Mouse (Mus musculus) MEL (cell line): ENCODE results near the gene Rxfp1. TPM values are rescaled to one million over a fixed set of nuclear protein-coding genes. Genes with fewer than 3 reads are reported as not detected.

Experiments used
- DNase-seq: peaks from one replicate; pipeline ENCODE4 v3.0.0; 2011; ENCODE audit warnings: low read depth, low spot score
- H3K27ac ChIP-seq: 2 replicates; pipeline ENCODE4 v1.5.1; 2012; ENCODE audit warnings: low read depth, mild to moderate bottlenecking, control low read depth, low read length, moderate library complexity; ENCODE audit not compliant: control insufficient read depth
- H3K27me3 ChIP-seq, 2 experiments: fragments of 150-350 bp in 1 of 2; sonication (generic) in 1 of 2; 2 replicates each; pipeline ENCODE4 v1.6.1; 2012; ENCODE audit warnings: low read length in 2 of 2, mild to moderate bottlenecking in 2 of 2, improper control_type of control experiment in 1 of 2, moderate library complexity in 1 of 2; ENCODE audit not compliant: insufficient read depth in 2 of 2, control insufficient read depth in 1 of 2
- H3K36me3 ChIP-seq, 2 experiments: 2 replicates each; pipeline ENCODE4 v1.6.1; 2012 to 2014; ENCODE audit warnings: low read length in 2 of 2, improper control_type of control experiment in 1 of 2, inconsistent platforms in 1 of 2, mild to moderate bottlenecking in 1 of 2; ENCODE audit not compliant: insufficient read depth in 2 of 2, control insufficient read depth in 1 of 2
- H3K4me1 ChIP-seq, 2 experiments: fragments of 150-350 bp in 1 of 2; sonication (generic) in 1 of 2; 2 replicates each; pipeline ENCODE4 v1.6.1; 2012; ENCODE audit warnings: low read length in 2 of 2, improper control_type of control experiment in 1 of 2, mild to moderate bottlenecking in 1 of 2; ENCODE audit not compliant: insufficient read depth in 2 of 2, control insufficient read depth in 1 of 2
- H3K4me3 ChIP-seq, 2 experiments: fragments of 150-350 bp in 1 of 2; sonication (generic) in 1 of 2; 2 replicates each; pipeline ENCODE4 v1.5.1; 2012; ENCODE audit warnings: low read depth in 2 of 2, low read length in 2 of 2, mild to moderate bottlenecking in 2 of 2, moderate library complexity in 2 of 2, control low read depth in 1 of 2, improper control_type of control experiment in 1 of 2; ENCODE audit not compliant: control insufficient read depth in 1 of 2, insufficient read depth in 1 of 2
- H3K79me2 ChIP-seq: 2 replicates; pipeline ENCODE4 v1.6.1; 2012; ENCODE audit warnings: mild to moderate bottlenecking, low read length, moderate library complexity; ENCODE audit not compliant: control insufficient read depth, poor library complexity, insufficient read depth
- H3K9ac ChIP-seq: 2 replicates; pipeline ENCODE4 v1.6.1; 2012; ENCODE audit warnings: low read depth, mild to moderate bottlenecking, control low read depth, low read length, moderate library complexity; ENCODE audit not compliant: control insufficient read depth, poor library complexity, severe bottlenecking
- H3K9me3 ChIP-seq: fragments of 150-350 bp; sonication (generic); replicated peaks from 2 replicates; pipeline ENCODE4 v1.6.1; 2012; ENCODE audit warnings: mild to moderate bottlenecking, low read length, improper control_type of control experiment, moderate library complexity; ENCODE audit not compliant: insufficient read depth
- BHLHE40 ChIP-seq: IDR thresholded peaks from 2 replicates; pipeline ENCODE4 v1.6.1; 2012; ENCODE audit warnings: low read depth, mild to moderate bottlenecking, inconsistent platforms, low read length, improper control_type of control experiment, borderline replicate concordance
- CHD2 ChIP-seq: IDR thresholded peaks from 2 replicates; pipeline ENCODE4 v1.6.1; 2011; ENCODE audit warnings: low read length, improper control_type of control experiment
- ELF1 ChIP-seq: IDR thresholded peaks from 2 replicates; pipeline ENCODE4 v1.6.1; 2014; ENCODE audit warnings: low read depth, mild to moderate bottlenecking, inconsistent platforms, low read length, improper control_type of control experiment, moderate library complexity
- EP300 ChIP-seq, 2 experiments: IDR thresholded peaks; 2 replicates each; pipeline ENCODE4 v1.6.1; 2011; ENCODE audit warnings: improper control_type of control experiment in 2 of 2, low read length in 2 of 2, low read depth in 1 of 2, mild to moderate bottlenecking in 1 of 2
- MAZ ChIP-seq: IDR thresholded peaks from 2 replicates; pipeline ENCODE4 v1.6.1; 2012; ENCODE audit warnings: low read depth, mild to moderate bottlenecking, inconsistent platforms, low read length, improper control_type of control experiment
- MEF2A ChIP-seq: IDR thresholded peaks from 2 replicates; pipeline ENCODE4 v1.6.1; 2014; ENCODE audit warnings: low read depth, mild to moderate bottlenecking, inconsistent platforms, low read length, improper control_type of control experiment; ENCODE audit not compliant: poor library complexity, insufficient replicate concordance, severe bottlenecking; ENCODE audit errors: extremely low read depth
- MYB ChIP-seq: IDR thresholded peaks from 2 replicates; pipeline ENCODE4 v1.6.1; 2011; ENCODE audit warnings: mild to moderate bottlenecking, low read depth, low read length, improper control_type of control experiment
- POLR2A ChIP-seq, 2 experiments: IDR thresholded peaks; 2 replicates each; pipeline ENCODE4 v1.6.1; 2011 to 2012; ENCODE audit warnings: low read length in 2 of 2, mild to moderate bottlenecking in 2 of 2, control low read depth in 1 of 2, improper control_type of control experiment in 1 of 2, low read depth in 1 of 2, moderate library complexity in 1 of 2; ENCODE audit not compliant: control insufficient read depth in 1 of 2, insufficient read depth in 1 of 2, poor library complexity in 1 of 2
- POLR2AphosphoS2 ChIP-seq: IDR thresholded peaks from 2 replicates; pipeline ENCODE4 v1.6.1; 2011; ENCODE audit warnings: low read length, improper control_type of control experiment
- RAD21 ChIP-seq: IDR thresholded peaks from 2 replicates; pipeline ENCODE4 v1.6.1; 2011; ENCODE audit warnings: mild to moderate bottlenecking, low read depth, low read length, improper control_type of control experiment
- RCOR1 ChIP-seq: IDR thresholded peaks from 2 replicates; pipeline ENCODE4 v1.6.1; 2012; ENCODE audit warnings: low read depth, mild to moderate bottlenecking, inconsistent platforms, low read length, improper control_type of control experiment
- TAL1 ChIP-seq: IDR thresholded peaks from 2 replicates; pipeline ENCODE4 v1.6.1; 2012; ENCODE audit warnings: mild to moderate bottlenecking, inconsistent platforms, low read length, moderate library complexity, mixed read lengths
- TBP ChIP-seq: IDR thresholded peaks from 2 replicates; pipeline ENCODE4 v1.8.0; 2011; ENCODE audit warnings: low read depth, low read length, improper control_type of control experiment
- USF2 ChIP-seq, 2 experiments: IDR thresholded peaks; 2 replicates each; pipeline ENCODE4 v1.6.1; 2011 to 2012; ENCODE audit warnings: improper control_type of control experiment in 2 of 2, low read length in 2 of 2, borderline replicate concordance in 1 of 2, inconsistent platforms in 1 of 2, low read depth in 1 of 2, mild to moderate bottlenecking in 1 of 2; ENCODE audit not compliant: insufficient read depth in 1 of 2
- ZC3H11A ChIP-seq: IDR thresholded peaks from 2 replicates; pipeline ENCODE4 v1.6.1; 2012; ENCODE audit warnings: low read depth, mild to moderate bottlenecking, inconsistent platforms, low read length, improper control_type of control experiment
- polyA plus RNA-seq, 2 experiments: library from polyadenylated mRNA; stranded (reverse) in 1 of 2; unstranded in 1 of 2; fragments of >175 nt in 1 of 2; fragments of >200 nt in 1 of 2; gene quantifications; 2 replicates each; pipeline versions ENCODE4 v1.2.1 to v1.2.4; 2012; ENCODE audit warnings: low replicate concordance in 2 of 2, low read depth in 1 of 2; ENCODE audit not compliant: insufficient read length in 2 of 2, insufficient read depth in 1 of 2, missing spikeins in 1 of 2
- total RNA-seq: library from RNA; depleted of rRNA; stranded (reverse); fragments of 300-350 nt; gene quantifications from 2 replicates; pipeline ENCODE4 v1.2.3, GENCODE M21; 2012

The Rxfp1 gene
- total and polyA plus RNA-seq, 3 experiments, result not detected

DNA sequence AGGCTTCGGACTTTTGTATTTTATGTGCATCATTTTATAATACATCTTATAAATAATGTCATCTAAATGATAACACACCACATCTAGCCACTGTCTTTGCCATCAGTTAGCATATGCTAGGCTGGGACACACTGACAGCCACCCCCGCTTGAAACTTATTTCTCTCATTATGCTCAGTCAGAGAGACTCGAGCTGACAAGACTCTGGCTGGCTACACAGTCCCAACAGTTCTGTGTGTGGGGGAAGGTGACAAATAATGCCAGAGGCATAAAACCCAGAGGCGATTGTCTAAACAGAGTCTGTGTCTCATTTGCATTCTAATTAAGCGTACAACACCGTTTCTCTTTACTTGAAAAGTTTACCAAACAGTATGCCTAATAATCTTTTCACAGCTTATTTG lies 7.4 kb upstream of the Rxfp1 start:
- no peak overlapping the region for H3K9ac ChIP-seq
- no peaks in the 10 kb centered on the region for H3K79me2 ChIP-seq
- no peak for TF ChIP-seq MAZ
- no peak for TF ChIP-seq ZC3H11A
- no peak for TF ChIP-seq ELF1
- no peak for TF ChIP-seq BHLHE40
- no peak for TF ChIP-seq POLR2AphosphoS2
- TF ChIP-seq CHD2, result no peak
- no peak for TF ChIP-seq TAL1
- TF ChIP-seq MYB, result no peak
- no peaks in the 10 kb centered on the region for H3K36me3 ChIP-seq
- no peak overlapping the region for H3K4me3 ChIP-seq
- peaks cover 2% of the 10 kb centered on the region in 2 experiments for H3K27me3 ChIP-seq
- DNase-seq, result no peak
- H3K4me1 ChIP-seq, result no peaks in the 10 kb centered on the region
- H3K9me3 ChIP-seq, result no peaks in the 10 kb centered on the region
- no peak overlapping the region for H3K27ac ChIP-seq

DNA sequence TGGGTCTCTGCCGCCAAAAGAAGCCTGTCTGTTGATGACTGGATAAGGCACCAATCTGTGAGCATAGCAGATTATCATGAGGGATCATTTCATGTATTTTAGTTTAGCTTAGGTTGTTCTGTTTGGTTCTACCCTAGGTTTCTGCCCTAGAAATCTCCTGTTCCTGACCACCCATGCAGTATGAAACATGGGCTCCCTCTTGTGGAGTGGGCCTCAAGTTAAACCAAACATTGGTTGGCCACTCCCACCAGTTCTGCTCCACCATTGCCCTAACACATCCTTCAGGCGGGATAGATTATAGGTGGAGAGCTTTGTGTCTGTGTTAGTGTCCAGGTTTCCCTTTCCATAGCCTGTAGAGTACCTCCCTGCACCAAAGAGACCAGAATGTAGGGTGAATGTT lies 6.7 kb upstream of the Rxfp1 start:
- Histone ChIP-seq H3K4me1 (no peaks in the 10 kb centered on the region), H3K27me3 (peaks cover 2% of the 10 kb centered on the region in 2 experiments), H3K27ac (no peak overlapping the region), H3K4me3 (no peak overlapping the region)
- DNase-seq, result no peak
- TF ChIP-seq USF2 (IDR thresholded peaks at IDR 0.05; ENCODE audit: borderline replicate concordance in 1 of 2, insufficient read depth in 1 of 2, low read depth in 1 of 2, low read length in 2 of 2), result no peak
- no peak for TF ChIP-seq RCOR1
- peak; percentile 10 for TF ChIP-seq RAD21
- TF ChIP-seq, all 39 proteins: peak for 1
- no peak overlapping the region for H3K9ac ChIP-seq
- no peaks in the 10 kb centered on the region for H3K36me3 ChIP-seq
- H3K79me2 ChIP-seq, result no peaks in the 10 kb centered on the region
- H3K9me3 ChIP-seq, result no peaks in the 10 kb centered on the region

DNA sequence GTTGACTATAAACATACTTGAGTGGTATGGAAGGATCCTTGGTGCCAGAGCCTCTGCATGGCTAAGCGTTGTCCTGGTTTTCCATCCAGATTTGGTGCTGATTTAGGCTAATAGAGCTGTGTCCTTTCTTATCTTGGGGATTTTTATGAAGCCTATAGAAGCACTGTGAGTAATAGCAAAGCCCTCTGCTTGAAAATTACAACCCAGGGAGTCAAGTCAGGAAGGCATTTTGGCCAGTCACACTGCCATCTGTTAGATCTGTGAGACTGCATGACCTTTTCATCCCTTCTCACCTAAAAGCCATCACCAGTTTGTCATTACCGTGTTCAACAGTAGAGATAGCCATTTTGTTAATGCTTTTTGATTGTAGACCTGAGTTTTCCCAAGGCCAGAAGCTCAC lies 2.7 kb upstream of the Rxfp1 start:
- Histone ChIP-seq H3K79me2 (no peaks in the 10 kb centered on the region), H3K36me3 (no peaks in the 10 kb centered on the region), H3K27ac (no peak overlapping the region), H3K4me3 (no peak overlapping the region)
- no peak for DNase-seq
- TF ChIP-seq MEF2A (no peak), EP300 (IDR thresholded peaks at IDR 0.05; ENCODE audit: low read depth in 1 of 2, low read length in 2 of 2) (no peak), ZC3H11A (no peak), POLR2A (IDR thresholded peaks at IDR 0.05; ENCODE audit: control insufficient read depth in 1 of 2, insufficient read depth in 1 of 2, low read depth in 1 of 2, low read length in 2 of 2, poor library complexity in 1 of 2) (no peak), TBP (no peak)
- TF ChIP-seq, all 39 proteins: peak for 0
- H3K27me3 ChIP-seq, result peaks cover 2% of the 10 kb centered on the region in 2 experiments; a peak in 3 of 4 replicates
- no peaks in the 10 kb centered on the region for H3K9me3 ChIP-seq
- H3K4me1 ChIP-seq, result no peaks in the 10 kb centered on the region
- H3K9ac ChIP-seq, result no peak overlapping the region
